Mouse (Mus musculus) intestine, postnatal 0 days (tissue): ENCODE measurements around the gene Gm44805. TPM values are rescaled to one million over a fixed set of nuclear protein-coding genes. Genes with fewer than 3 reads are reported as not detected.

Experiments used
- ATAC-seq: fragments of 200-750 bp; cut with Nextera tagmentation; 2 replicates; pipeline ENCODE4 v1.8.0; 2017; ENCODE audit warnings: mild to moderate bottlenecking, moderate TSS enrichment, moderate library complexity
- H3K27ac ChIP-seq: fragments of 300-500 bp; sonication (generic); 2 replicates; pipeline ENCODE4 v1.5.1; 2014; ENCODE audit warnings: mild to moderate bottlenecking, low read depth, low read length, moderate library complexity
- H3K27me3 ChIP-seq: fragments of 300-500 bp; sonication (generic); replicated peaks from 2 replicates; pipeline ENCODE4 v1.6.1; 2014; ENCODE audit warnings: low read length, mixed read lengths; ENCODE audit not compliant: control insufficient read depth, insufficient read depth
- H3K36me3 ChIP-seq: fragments of 300-500 bp; sonication (generic); 2 replicates; pipeline ENCODE4 v1.6.1; 2014; ENCODE audit warnings: mild to moderate bottlenecking, moderate library complexity; ENCODE audit not compliant: control insufficient read depth, insufficient read depth
- H3K4me1 ChIP-seq: fragments of 300-500 bp; sonication (generic); replicated peaks from 2 replicates; pipeline ENCODE4 v1.6.1; 2014; ENCODE audit warnings: antibody characterized with exemption, low read length, mixed read lengths; ENCODE audit not compliant: control insufficient read depth, insufficient read depth
- H3K4me2 ChIP-seq: fragments of 300-500 bp; sonication (generic); replicated peaks from 2 replicates; pipeline ENCODE4 v1.6.1; 2014; ENCODE audit warnings: low read depth, mild to moderate bottlenecking, moderate library complexity
- H3K4me3 ChIP-seq: fragments of 300-500 bp; sonication (generic); 2 replicates; pipeline ENCODE4 v1.5.1; 2014; ENCODE audit warnings: low read depth, low read length
- H3K9ac ChIP-seq: fragments of 300-500 bp; sonication (generic); 2 replicates; pipeline ENCODE4 v1.6.1; 2014; ENCODE audit warnings: mild to moderate bottlenecking, low read depth, low read length
- H3K9me3 ChIP-seq: fragments of 300-500 bp; sonication (generic); 2 replicates; pipeline ENCODE4 v1.6.1; 2016; ENCODE audit warnings: mixed run types; ENCODE audit not compliant: control insufficient read depth
- CTCF ChIP-seq: sonication (generic); IDR thresholded peaks from 2 replicates; pipeline ENCODE4 v1.5.1; 2016; ENCODE audit warnings: low read depth, mild to moderate bottlenecking, control low read depth, antibody characterized with exemption, moderate library complexity
- WGBS: fragments of 180-500 bp; shearing (Covaris S2); extraction: QIAGEN DNeasy Blood & Tissue Kit; methylation state at CpG from one replicate; pipeline ENCODE4 v1.1.7; 2014; 5-methylcytosine and 5-hydroxymethylcytosine counted together
- polyA plus RNA-seq: library from polyadenylated mRNA; unstranded; fragments of >200 nt; fragmentation: Nextera tagmentation; extraction: Ambion mirVana; gene quantifications from 2 replicates; pipeline ENCODE4 v1.2.1, GENCODE M21; 2015

Gene Gm44805
- polyA plus RNA-seq, 1 experiment from 2014 or later = 13.5 TPM

- H3K27me3 ChIP-seq = no peaks in the 10 kb centered on the region
- no peak overlapping the region for H3K9ac ChIP-seq
- H3K36me3 ChIP-seq = peaks cover 4% of the 10 kb centered on the region; the same call in 1 of the 2 replicates
- 68% methylated on average over 3 of the region's 3 CpGs for WGBS
- no peak overlapping the region for H3K4me3 ChIP-seq
- no peaks in the 10 kb centered on the region for H3K9me3 ChIP-seq
- H3K4me2 ChIP-seq = no peak overlapping the region
- no peak overlapping the region for H3K27ac ChIP-seq
- no peak for ATAC-seq
- H3K4me1 ChIP-seq = peaks cover 10% of the 10 kb centered on the region; the same call in 1 of the 2 replicates
- peak; percentile 58 for TF ChIP-seq CTCF
Observed at GRCm38 (mm10) chr7:19666750-19667149, 14.5 kb downstream of the Gm44805 start.

- Histone ChIP-seq H3K4me3 (peak within 1 kb of the TSS; percentile 99), H3K4me1 (peaks cover 10% of the 10 kb centered on the region; the same call in 1 of the 2 replicates), H3K27me3 (no peaks in the 10 kb centered on the region), H3K36me3 (peaks cover 9% of the 10 kb centered on the region; the same call in 1 of the 2 replicates), H3K9me3 (no peaks in the 10 kb centered on the region), H3K27ac (peak within 1 kb of the TSS; percentile 91), H3K4me2 (peak within 1 kb of the TSS; percentile 83), H3K9ac (peak within 1 kb of the TSS; percentile 98)
- peak; percentile 88 for ATAC-seq
- WGBS = under 1% methylated on average over 59 of the region's 63 CpGs
- TF ChIP-seq CTCF = peak; percentile 79
Observed at GRCm38 (mm10) chr7:19664955-19665841, 16.0 kb downstream of the Gm44805 start, which contains the start of gene Clptm1. TSS of gene Clptm1 (minus strand) at chr7:19665033.

GRCm38 (mm10) chr7:19664455-19664954, 16.7 kb downstream of the Gm44805 start:
- Histone ChIP-seq H3K9me3 (no peaks in the 10 kb centered on the region), H3K27me3 (no peaks in the 10 kb centered on the region), H3K36me3 (peaks cover 15% of the 10 kb centered on the region; the same call in 1 of the 2 replicates), H3K9ac (peak overlapping the region; percentile 98), H3K4me3 (peak overlapping the region; percentile 99), H3K4me1 (peaks cover 10% of the 10 kb centered on the region; the same call in 1 of the 2 replicates), H3K27ac (peak overlapping the region; percentile 91), H3K4me2 (peak overlapping the region; percentile 83)
- under 1% methylated on average over 36 of the region's 37 CpGs for WGBS
- no peak for TF ChIP-seq CTCF
- ATAC-seq = peak; percentile 25

- H3K27ac ChIP-seq = no peak overlapping the region
- 10% methylated on average over 8 of the region's 8 CpGs for WGBS
- H3K9ac ChIP-seq = peak overlapping the region; percentile 98
- H3K9me3 ChIP-seq = no peaks in the 10 kb centered on the region
- peaks cover 15% of the 10 kb centered on the region; the same call in 1 of the 2 replicates for H3K36me3 ChIP-seq
- no peaks in the 10 kb centered on the region for H3K27me3 ChIP-seq
- no peak for ATAC-seq
- peaks cover 10% of the 10 kb centered on the region; the same call in 1 of the 2 replicates for H3K4me1 ChIP-seq
- peak overlapping the region; percentile 99 for H3K4me3 ChIP-seq
- no peak for TF ChIP-seq CTCF
- H3K4me2 ChIP-seq = peak overlapping the region; percentile 83
Observed at GRCm38 (mm10) chr7:19663940-19664339, 17.3 kb downstream of the Gm44805 start.

GRCm38 (mm10) chr7:19652614-19653013, 28.6 kb downstream of the Gm44805 start:
- Histone ChIP-seq H3K36me3 (peaks cover 69% of the 10 kb centered on the region), H3K4me2 (no peak overlapping the region), H3K4me1 (no peaks in the 10 kb centered on the region), H3K27me3 (no peaks in the 10 kb centered on the region), H3K27ac (no peak overlapping the region), H3K9me3 (no peaks in the 10 kb centered on the region), H3K9ac (no peak overlapping the region), H3K4me3 (no peak overlapping the region)
- WGBS = 98% methylated on average over 2 of the region's 2 CpGs
- no peak for ATAC-seq
- TF ChIP-seq CTCF = no peak

GRCm38 (mm10) chr7:19651063-19651786, 30.0 kb downstream of the Gm44805 start:
- Histone ChIP-seq H3K36me3 (peaks cover 79% of the 10 kb centered on the region), H3K9me3 (no peaks in the 10 kb centered on the region)

More at GRCm38 (mm10) chr7:19651063-19651786, 30.0 kb downstream of the Gm44805 start:
- Histone ChIP-seq H3K4me1 (no peaks in the 10 kb centered on the region), H3K4me2 (no peak overlapping the region), H3K4me3 (no peak overlapping the region), H3K27ac (no peak overlapping the region), H3K9ac (no peak overlapping the region), H3K27me3 (no peaks in the 10 kb centered on the region)
- ATAC-seq = no peak
- TF ChIP-seq CTCF = no peak
- WGBS = 72% methylated on average over 6 of the region's 6 CpGs
